Mouse (Mus musculus) adrenal gland, postnatal 10 days (tissue): ENCODE results near the gene Gm3194. TPM values are rescaled to one million over a fixed set of nuclear protein-coding genes. Genes with fewer than 3 reads are reported as not detected.
"Not testable (repeated sequence)": the region's sequence is repeated elsewhere in the genome, so short reads cannot be mapped to it uniquely, and the experiment has no call there.

ENCODE experiments used
- DNase-seq: peaks from one replicate; pipeline ENCODE4 v3.0.0; 2021; ENCODE audit warnings: mixed read lengths
- long read RNA-seq, 2 experiments: library from polyadenylated mRNA; stranded (forward); transcript quantifications; one replicate each; pipeline ENCODE4 v2.0.0; 2021
- total RNA-seq, 2 experiments: library from RNA; stranded (reverse); gene quantifications; 2 replicates each; pipeline ENCODE4 v1.2.3; 2021

Gene Gm3194
- total RNA-seq, result 1 to 10 TPM; 1.5 to 1.6 TPM
- long read RNA-seq, experiment 1, result 0 reads
- long read RNA-seq, experiment 2, result 0 reads

GRCm38 (mm10) chr14:5455367-5455766, at the start of gene Gm3194:
Gene Gm3194 (minus strand): TSS chr14:5455467.
- not testable (repeated sequence) for DNase-seq

DNA sequence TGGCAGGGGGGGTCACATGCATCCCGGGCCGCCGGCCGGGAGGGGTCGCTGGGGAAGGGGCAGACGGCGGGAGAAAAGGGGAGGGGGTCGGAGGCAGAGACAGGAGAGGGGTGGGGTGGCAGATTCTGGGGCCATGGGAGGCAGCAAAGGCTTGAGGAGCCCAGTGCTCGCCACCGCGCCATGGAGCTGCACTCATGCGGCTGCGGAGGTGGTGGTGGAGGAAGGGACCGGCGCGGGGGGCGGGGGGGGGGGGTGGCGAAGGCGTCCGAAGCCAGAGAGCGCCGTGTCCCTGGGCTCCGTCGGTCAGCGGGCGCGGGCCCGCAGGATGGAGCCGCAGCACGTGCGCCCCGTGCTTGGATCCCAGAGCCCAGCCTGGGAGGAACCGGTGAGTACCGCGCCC, 46.1 kb upstream of the Gm3194 start, which contains the start of gene Gm3488:
Gene Gm3488, plus strand, starts transcription at position 301 of the 400 bp plus-strand sequence.
- not testable (repeated sequence) for DNase-seq

DNA sequence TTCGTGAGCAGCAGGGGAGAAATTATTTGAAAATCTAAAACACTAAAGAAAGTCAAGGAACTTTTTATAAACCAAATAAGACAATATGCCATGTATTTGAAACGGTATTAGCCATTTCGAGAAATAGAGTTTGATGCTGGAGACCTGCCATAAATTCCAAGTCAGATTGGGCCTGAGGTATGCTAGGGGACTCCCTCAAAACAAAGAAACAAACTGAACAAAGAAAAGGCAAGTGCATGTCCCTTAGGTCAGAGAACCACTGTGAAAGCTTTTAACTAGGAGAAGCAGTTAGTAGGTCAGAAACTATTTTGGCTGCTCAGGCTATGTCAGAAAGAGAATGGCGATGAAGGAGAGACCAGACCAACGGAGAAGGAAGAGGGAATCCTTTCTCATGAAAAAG, 28.6 kb upstream of the Gm3194 start, which contains the start of gene Gm3187:
Gene Gm3187, plus strand, starts transcription at position 301 of the 400 bp plus-strand sequence.
- DNase-seq, result not testable (repeated sequence)

- DNase-seq, result not testable (repeated sequence)
Observed at GRCm38 (mm10) chr14:5477730-5478129, 22.5 kb upstream of the Gm3194 start, which contains the start of gene Gm8246. Gene Gm8246 (minus strand): TSS chr14:5477830.

DNA sequence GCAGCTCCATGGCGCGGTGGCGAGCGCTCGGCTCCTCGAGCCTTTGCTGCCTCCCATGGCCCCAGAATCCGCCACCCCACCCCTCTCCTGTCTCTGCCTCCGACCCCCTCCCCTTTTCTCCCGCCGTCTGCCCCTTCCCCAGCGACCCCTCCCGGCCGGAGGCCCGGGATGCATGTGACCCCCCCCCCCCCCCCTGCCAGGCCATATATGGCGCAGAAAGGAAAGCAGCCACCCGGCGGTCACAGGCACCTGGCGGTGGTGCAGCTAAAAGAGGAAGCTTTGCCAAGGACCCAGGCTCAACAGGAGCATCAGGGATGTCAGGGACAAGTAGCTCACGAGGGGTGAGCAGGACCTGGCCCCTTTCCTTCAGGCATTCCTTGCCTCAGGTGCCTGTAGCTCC, 5.2 kb upstream of the Gm3194 start:
- DNase-seq, result not testable (repeated sequence)

- DNase-seq, result not testable (repeated sequence)
Observed at GRCm38 (mm10) chr14:5388949-5389348, 66.3 kb downstream of the Gm3194 start, which contains the start of gene Gm3500. Gene Gm3500 (minus strand): TSS chr14:5389049.

Other genes starting within 250 kb of the Gm3194 start
- not detected for gene Gm3526, start 194.9 kb downstream of the Gm3194 start, total RNA-seq
- not detected for gene Gm3542, start 120.5 kb downstream of the Gm3194 start, total RNA-seq
- gene Gm3500, start 66.4 kb downstream of the Gm3194 start, total RNA-seq, result under 1 TPM in 1 of 2 experiments, not detected in 1; 0.33 TPM
- not detected for gene Gm8246, start 22.4 kb upstream of the Gm3194 start, total RNA-seq
- gene Gm3187, start 28.7 kb upstream of the Gm3194 start, total RNA-seq, result not detected
- under 1 TPM in 1 of 2 experiments, not detected in 1; 0.64 TPM for gene Gm3488, start 46.2 kb upstream of the Gm3194 start, total RNA-seq
- not detected for gene Gm3532, start 83.0 kb upstream of the Gm3194 start, total RNA-seq
- gene Gm8265, start 177.6 kb upstream of the Gm3194 start, total RNA-seq, result not detected
- gene Gm9603, start 232.0 kb upstream of the Gm3194 start, total RNA-seq, result not detected